Mouse (Mus musculus) ES-Bruce4 (cell line): ENCODE data around the gene Tcf7l1.

ENCODE experiments used
- CTCF ChIP-seq: IDR thresholded peaks from one replicate; pipeline ENCODE4 v1.8.1; 2011; ENCODE audit warnings: low read depth, low read length
- EP300 ChIP-seq: IDR thresholded peaks from 2 replicates; pipeline ENCODE4 v1.6.1; 2011; ENCODE audit warnings: low read depth, low read length; ENCODE audit not compliant: insufficient read depth
- POLR2A ChIP-seq: IDR thresholded peaks from one replicate; pipeline ENCODE4 v1.8.1; 2011; ENCODE audit warnings: low read length; ENCODE audit not compliant: insufficient read depth

- TF ChIP-seq POLR2A (no peak), CTCF (no peak), EP300 (no peak)
Measured at GRCm38 (mm10) chr6:72768097-72768496, 21.0 kb downstream of the Tcf7l1 start.
